Mouse (Mus musculus) ES-Bruce4 (cell line): ENCODE measurements around the gene Angptl4. TPM values are rescaled to one million over a fixed set of nuclear protein-coding genes. Genes with fewer than 3 reads are reported as not detected.

Source experiments
- H3K27ac ChIP-seq: 2 replicates; pipeline ENCODE4 v1.5.1; 2012; ENCODE audit warnings: low read length, inconsistent platforms; ENCODE audit not compliant: insufficient read depth
- H3K27me3 ChIP-seq: 2 replicates; pipeline ENCODE4 v1.6.1; 2012; ENCODE audit warnings: mild to moderate bottlenecking, low read length, inconsistent platforms; ENCODE audit not compliant: control insufficient read depth, poor library complexity, insufficient read depth, severe bottlenecking
- H3K36me3 ChIP-seq: 2 replicates; pipeline ENCODE4 v1.6.1; 2012; ENCODE audit warnings: inconsistent platforms, mild to moderate bottlenecking, low read length, moderate library complexity; ENCODE audit not compliant: control insufficient read depth, poor library complexity, insufficient read depth, severe bottlenecking
- H3K4me1 ChIP-seq: one replicate; pipeline ENCODE4 v1.8.1; 2011; ENCODE audit warnings: low read length; ENCODE audit not compliant: control insufficient read depth, insufficient read depth
- H3K4me3 ChIP-seq: 2 replicates; pipeline ENCODE4 v1.5.1; 2011; ENCODE audit warnings: low read depth, mild to moderate bottlenecking, low read length
- H3K9ac ChIP-seq: 2 replicates; pipeline ENCODE4 v1.6.1; 2012; ENCODE audit warnings: low read depth, mild to moderate bottlenecking, inconsistent platforms; ENCODE audit not compliant: poor library complexity, severe bottlenecking
- H3K9me3 ChIP-seq: replicated peaks from 2 replicates; pipeline ENCODE4 v1.6.1; 2012; ENCODE audit warnings: mild to moderate bottlenecking, low read length, inconsistent platforms; ENCODE audit not compliant: control insufficient read depth, poor library complexity, insufficient read depth, severe bottlenecking
- CTCF ChIP-seq: IDR thresholded peaks from one replicate; pipeline ENCODE4 v1.8.1; 2011; ENCODE audit warnings: low read depth, low read length
- EP300 ChIP-seq: IDR thresholded peaks from 2 replicates; pipeline ENCODE4 v1.6.1; 2011; ENCODE audit warnings: low read depth, low read length; ENCODE audit not compliant: insufficient read depth
- POLR2A ChIP-seq: IDR thresholded peaks from one replicate; pipeline ENCODE4 v1.8.1; 2011; ENCODE audit warnings: low read length; ENCODE audit not compliant: insufficient read depth
- polyA plus RNA-seq: library from polyadenylated mRNA; stranded (reverse); fragments of >200 nt; gene quantifications from 2 replicates; pipeline ENCODE4 v1.2.4, GENCODE M21; 2011; ENCODE audit warnings: low read depth; ENCODE audit not compliant: missing spikeins, insufficient read depth, insufficient read length

The Angptl4 gene
- polyA plus RNA-seq, 1 experiment: 3.6 TPM

DNA sequence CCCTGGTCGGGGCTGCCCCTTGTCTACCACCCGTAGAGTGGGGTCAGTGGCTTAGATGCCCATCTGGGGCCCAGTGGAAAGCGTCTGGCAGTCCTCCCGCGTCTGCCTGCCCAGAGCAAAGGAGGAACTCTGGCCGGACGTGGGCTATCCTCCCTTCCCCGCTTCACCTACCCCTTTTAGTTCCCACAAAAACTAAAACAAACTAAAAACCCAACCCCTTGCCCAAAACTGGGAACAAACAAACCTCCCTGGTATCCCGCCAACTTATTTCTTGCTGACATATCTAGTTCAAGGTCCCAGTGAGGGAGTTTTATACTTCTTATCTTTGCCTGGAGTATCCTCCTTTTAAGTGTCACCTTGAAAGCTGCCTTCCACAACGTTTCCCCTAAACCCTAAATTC is 26.6 kb upstream of the Angptl4 start:
- Histone ChIP-seq H3K4me1 (no peaks in the 10 kb centered on the region), H3K27me3 (no peaks in the 10 kb centered on the region), H3K4me3 (peak overlapping the region; percentile 51), H3K9me3 (no peaks in the 10 kb centered on the region), H3K27ac (peak overlapping the region; percentile 16), H3K36me3 (no peaks in the 10 kb centered on the region), H3K9ac (peak overlapping the region; percentile 64)
- TF ChIP-seq POLR2A (no peak), EP300 (no peak), CTCF (no peak)

DNA sequence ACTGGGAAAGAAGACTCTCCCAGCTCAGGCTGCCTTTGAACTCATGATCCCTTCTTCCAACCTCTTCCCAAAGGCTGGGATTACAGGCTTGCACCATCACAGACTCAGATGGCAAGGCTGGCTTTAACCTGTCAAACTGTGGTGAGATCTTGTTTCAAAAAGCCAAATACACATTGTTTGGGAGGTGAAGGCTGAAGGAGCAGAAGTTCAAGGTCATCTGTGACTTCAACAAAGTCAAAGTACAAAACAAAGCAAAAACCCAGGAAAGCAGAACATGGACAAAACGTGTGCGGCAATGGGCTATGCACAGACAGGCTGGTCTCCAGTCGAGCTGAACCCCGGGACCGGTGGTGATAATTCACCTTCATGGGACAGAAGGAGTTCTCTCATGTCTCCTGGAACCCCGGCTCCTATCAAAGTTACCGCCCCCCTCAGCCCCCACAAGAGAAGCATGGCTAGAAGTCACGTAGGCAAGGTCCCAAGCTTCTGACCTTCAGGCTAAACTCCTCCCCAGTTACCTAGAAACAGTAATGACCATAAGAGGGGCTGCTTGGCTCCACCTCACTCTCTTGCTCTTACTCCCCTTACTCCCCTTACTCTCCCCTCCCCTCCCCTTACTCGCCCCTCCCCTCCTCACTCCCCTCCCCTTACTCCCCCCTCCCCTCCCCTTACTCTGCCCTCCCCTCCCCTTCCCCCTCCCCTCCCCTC is 25.7 kb upstream of the Angptl4 start:
- Histone ChIP-seq H3K27ac (peak overlapping the region; percentile 80), H3K9me3 (no peaks in the 10 kb centered on the region), H3K4me3 (peak overlapping the region; percentile 60), H3K9ac (peak overlapping the region; percentile 29; the same call in 1 of the 2 replicates), H3K27me3 (no peaks in the 10 kb centered on the region), H3K4me1 (no peaks in the 10 kb centered on the region), H3K36me3 (no peaks in the 10 kb centered on the region)
- TF ChIP-seq POLR2A (no peak), EP300 (peak; percentile 86), CTCF (no peak)

- no peak for TF ChIP-seq CTCF
- TF ChIP-seq EP300: no peak
- no peak for TF ChIP-seq POLR2A
- peak overlapping the region; percentile 14; the same call in 1 of the 2 replicates for H3K27ac ChIP-seq
- no peak overlapping the region for H3K4me3 ChIP-seq
- H3K9me3 ChIP-seq: no peaks in the 10 kb centered on the region
- H3K36me3 ChIP-seq: no peaks in the 10 kb centered on the region
- no peaks in the 10 kb centered on the region for H3K4me1 ChIP-seq
- no peaks in the 10 kb centered on the region for H3K27me3 ChIP-seq
- no peak overlapping the region for H3K9ac ChIP-seq
These were observed 23.1 kb upstream of the Angptl4 start for GRCm38 (mm10) chr17:33804745-33805144.

GRCm38 (mm10) chr17:33804205-33804604 is 22.6 kb upstream of the Angptl4 start:
- H3K27ac ChIP-seq: peak overlapping the region; percentile 14; the same call in 1 of the 2 replicates
- H3K36me3 ChIP-seq: no peaks in the 10 kb centered on the region
- no peaks in the 10 kb centered on the region for H3K4me1 ChIP-seq
- peak overlapping the region; percentile 27 for H3K4me3 ChIP-seq
- H3K27me3 ChIP-seq: no peaks in the 10 kb centered on the region
- TF ChIP-seq CTCF (no peak), EP300 (no peak), POLR2A (peak; percentile 60)
- no peak overlapping the region for H3K9ac ChIP-seq
- no peaks in the 10 kb centered on the region for H3K9me3 ChIP-seq

DNA sequence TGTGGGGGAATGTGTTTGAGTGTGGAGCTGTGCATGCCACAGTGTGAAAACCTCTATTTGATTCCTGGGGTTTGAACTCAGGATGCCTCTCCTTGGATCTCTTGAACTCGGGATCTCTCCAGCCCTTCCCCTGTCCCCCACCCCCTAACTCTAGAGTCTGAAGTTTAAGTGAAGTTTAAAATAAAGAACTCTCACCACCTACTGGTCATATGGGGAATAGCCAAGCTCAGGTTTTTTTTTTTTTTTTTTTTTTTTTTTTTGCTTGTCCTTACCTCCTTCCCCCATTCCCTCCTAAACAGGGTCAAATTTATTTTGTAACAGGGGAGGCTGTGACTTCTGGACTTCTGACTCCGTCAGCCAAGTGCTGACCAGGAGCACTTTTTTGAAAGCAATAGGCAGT is 20.6 kb upstream of the Angptl4 start:
- TF ChIP-seq EP300 (no peak), CTCF (no peak), POLR2A (no peak)
- Histone ChIP-seq H3K27me3 (no peaks in the 10 kb centered on the region), H3K4me1 (no peaks in the 10 kb centered on the region), H3K27ac (no peak overlapping the region), H3K9me3 (no peaks in the 10 kb centered on the region), H3K4me3 (no peak overlapping the region), H3K36me3 (no peaks in the 10 kb centered on the region), H3K9ac (peak overlapping the region; percentile 34; the same call in 1 of the 2 replicates)

DNA sequence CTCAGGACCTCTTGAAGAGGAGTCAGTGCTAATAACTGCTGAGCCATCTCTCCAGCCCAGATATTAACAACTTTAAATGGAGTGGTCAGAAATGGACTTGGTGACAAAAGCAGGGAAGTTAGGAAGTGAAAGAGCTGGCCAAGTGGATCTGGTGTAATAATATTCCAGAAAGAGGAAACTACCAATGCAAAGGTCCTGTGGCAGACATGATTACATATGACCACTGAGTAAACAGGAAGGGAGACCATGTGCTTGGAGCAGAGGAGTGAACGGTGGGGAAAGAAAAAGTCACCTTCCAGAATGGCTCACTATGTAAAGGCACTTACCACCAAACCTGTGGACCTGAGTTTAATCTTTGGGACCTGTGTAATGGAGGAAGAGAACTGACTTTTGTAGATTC is 17.6 kb upstream of the Angptl4 start:
- Histone ChIP-seq H3K9ac (no peak overlapping the region), H3K4me1 (no peaks in the 10 kb centered on the region), H3K9me3 (no peaks in the 10 kb centered on the region), H3K27ac (no peak overlapping the region), H3K36me3 (no peaks in the 10 kb centered on the region), H3K27me3 (no peaks in the 10 kb centered on the region), H3K4me3 (no peak overlapping the region)
- TF ChIP-seq CTCF (no peak), EP300 (no peak), POLR2A (no peak)
